Mouse (Mus musculus) liver (tissue): ENCODE data around the gene Grk4.
A peak's percentile ranks its signal among the peaks of the same experiment; 100 is the strongest.

ENCODE experiments used
- DNase-seq: peaks from one replicate; pipeline ENCODE4 v3.0.0-alpha.2; 2020; ENCODE audit warnings: mixed read lengths

Gene Grk4

GRCm38 (mm10) chr5:34659686-34660590 lies at the start of gene Grk4, which contains the start of gene Nop14:
Gene Grk4 (plus strand): TSS chr5:34660379.
Gene Nop14 (minus strand): TSS chr5:34660148.
- DNase-seq, result peak; percentile 98

- DNase-seq, result peak; percentile 72
Measured at GRCm38 (mm10) chr5:34632996-34633395, 27.2 kb upstream of the Grk4 start.

- DNase-seq, result peak; percentile 48
Measured at GRCm38 (mm10) chr5:34633641-34634040, 26.5 kb upstream of the Grk4 start.

GRCm38 (mm10) chr5:34634746-34635400 lies 25.3 kb upstream of the Grk4 start:
- DNase-seq, result no peak

GRCm38 (mm10) chr5:34635665-34636192 lies 24.4 kb upstream of the Grk4 start:
- peak; percentile 37 for DNase-seq

- peak; percentile 90 for DNase-seq
Measured at GRCm38 (mm10) chr5:34636481-34637287, 23.5 kb upstream of the Grk4 start, which contains the start of gene Mfsd10. Gene Mfsd10 (minus strand): TSS chr5:34637212.

GRCm38 (mm10) chr5:34637591-34638156 lies 22.5 kb upstream of the Grk4 start:
- DNase-seq, result no peak

GRCm38 (mm10) chr5:34641991-34642390 lies 18.2 kb upstream of the Grk4 start:
- no peak for DNase-seq

GRCm38 (mm10) chr5:34642932-34643331 lies 17.2 kb upstream of the Grk4 start:
- DNase-seq, result peak; percentile 36

- DNase-seq, result peak; percentile 79
Measured at GRCm38 (mm10) chr5:34647581-34647980, 12.6 kb upstream of the Grk4 start.

GRCm38 (mm10) chr5:34652961-34653360 lies 7.2 kb upstream of the Grk4 start:
- no peak for DNase-seq

GRCm38 (mm10) chr5:34654881-34655280 lies 5.3 kb upstream of the Grk4 start:
- no peak for DNase-seq

- no peak for DNase-seq
Measured at GRCm38 (mm10) chr5:34657556-34657955, 2.6 kb upstream of the Grk4 start.

GRCm38 (mm10) chr5:34660591-34661130 lies 482 bp downstream of the Grk4 start:
- DNase-seq, result no peak

- DNase-seq, result no peak
Measured at GRCm38 (mm10) chr5:34661909-34662308, 1.7 kb downstream of the Grk4 start.

- DNase-seq, result no peak
Measured at GRCm38 (mm10) chr5:34663231-34663630, 3.1 kb downstream of the Grk4 start.

GRCm38 (mm10) chr5:34669493-34669892 lies 9.3 kb downstream of the Grk4 start:
- DNase-seq, result no peak

GRCm38 (mm10) chr5:34670280-34670679 lies 10.1 kb downstream of the Grk4 start:
- DNase-seq, result no peak

- DNase-seq, result no peak
Measured at GRCm38 (mm10) chr5:34689868-34690267, 29.7 kb downstream of the Grk4 start.

GRCm38 (mm10) chr5:34692782-34693181 lies 32.6 kb downstream of the Grk4 start:
- DNase-seq, result no peak

GRCm38 (mm10) chr5:34695521-34695920 lies 35.3 kb downstream of the Grk4 start:
- no peak for DNase-seq

- DNase-seq, result no peak
Measured at GRCm38 (mm10) chr5:34708436-34708835, 48.3 kb downstream of the Grk4 start.
